Mouse (Mus musculus) cerebellum, postnatal 14 days (tissue): ENCODE measurements at regions not wholly inside any gene's neighbourhood (a gene's known extent, or its start where the extent isn't known, plus 50 kb on each side); places are given as distances from the start of the nearest gene placed in this dataset.
A peak's percentile ranks its signal among the peaks of the same experiment; 100 is the strongest.

Experiments used
- DNase-seq, 2 experiments: peaks; one replicate each; pipeline ENCODE4 v3.0.0; 2021; ENCODE audit warnings: mixed read lengths in 2 of 2

GRCm38 (mm10) chr19:60148313-60148965, 78.1 kb downstream of the Fam204a start:
- no peak for DNase-seq

- no peak for DNase-seq
Observed at GRCm38 (mm10) chr19:60146451-60147190, 79.9 kb downstream of the Fam204a start.

GRCm38 (mm10) chr19:60145242-60145641, 81.3 kb downstream of the Fam204a start:
- DNase-seq = no peak

GRCm38 (mm10) chr19:60144336-60144989, 82.0 kb downstream of the Fam204a start:
- DNase-seq = peak; percentile 88 to 89

GRCm38 (mm10) chr19:60138881-60139280, 87.6 kb downstream of the Fam204a start:
- DNase-seq = no peak

- no peak for DNase-seq
Observed at GRCm38 (mm10) chr19:60136491-60136890, 90.0 kb downstream of the Fam204a start.

- no peak for DNase-seq
Observed at GRCm38 (mm10) chr19:60134447-60135328, 91.8 kb downstream of the Fam204a start.

GRCm38 (mm10) chr19:60129635-60130034, 96.9 kb downstream of the Fam204a start:
- DNase-seq = no peak

GRCm38 (mm10) chr19:60124638-60125037, 101.9 kb downstream of the Fam204a start:
- DNase-seq = no peak

GRCm38 (mm10) chr19:60120917-60121316, 105.6 kb downstream of the Fam204a start:
- DNase-seq = no peak

- DNase-seq = no peak
Observed at GRCm38 (mm10) chr19:60119051-60119450, 107.5 kb downstream of the Fam204a start.

GRCm38 (mm10) chr19:60113666-60114388, 112.7 kb downstream of the Fam204a start:
- DNase-seq = no peak

- no peak for DNase-seq
Observed at GRCm38 (mm10) chr19:60110278-60110677, 116.2 kb downstream of the Fam204a start.

GRCm38 (mm10) chr19:60109488-60109887, 117.0 kb downstream of the Fam204a start:
- no peak for DNase-seq

GRCm38 (mm10) chr19:60097915-60098314, 128.6 kb downstream of the Fam204a start:
- no peak for DNase-seq

- DNase-seq = no peak
Observed at GRCm38 (mm10) chr19:60074986-60075385, 131.5 kb upstream of the Rab11fip2 start.

GRCm38 (mm10) chr19:60073328-60073727, 129.9 kb upstream of the Rab11fip2 start:
- no peak for DNase-seq

- DNase-seq = no peak
Observed at GRCm38 (mm10) chr19:60066183-60066582, 122.7 kb upstream of the Rab11fip2 start.

GRCm38 (mm10) chr19:60055121-60055874, 111.8 kb upstream of the Rab11fip2 start:
- no peak for DNase-seq

GRCm38 (mm10) chr19:60051151-60051550, 107.7 kb upstream of the Rab11fip2 start:
- DNase-seq = no peak

- no peak for DNase-seq
Observed at GRCm38 (mm10) chr19:60040721-60041120, 97.3 kb upstream of the Rab11fip2 start.
